Mouse (Mus musculus) megakaryocyte, embryonic 14.5 days (primary cell): ENCODE measurements around the gene Timm13. TPM values are rescaled to one million over a fixed set of nuclear protein-coding genes. Genes with fewer than 3 reads are reported as not detected.

Source experiments
- H3K27me3 ChIP-seq: replicated peaks from 2 replicates; pipeline ENCODE3; 2012; ENCODE audit warnings: inconsistent platforms
- H3K36me3 ChIP-seq: replicated peaks from 2 replicates; pipeline ENCODE3; 2012; ENCODE audit warnings: low read length, inconsistent platforms, mixed read lengths
- H3K4me1 ChIP-seq: 2 replicates; pipeline ENCODE4 v1.6.1; 2012; ENCODE audit warnings: inconsistent platforms
- H3K4me3 ChIP-seq: replicated peaks from 2 replicates; pipeline ENCODE3; 2012; ENCODE audit warnings: moderate library complexity, mild to moderate bottlenecking, inconsistent platforms
- H3K9me3 ChIP-seq: 2 replicates; pipeline ENCODE4 v1.6.1; 2012; ENCODE audit warnings: inconsistent platforms
- FLI1 ChIP-seq: IDR thresholded peaks from 2 replicates; pipeline ENCODE4 v1.6.1; 2012; ENCODE audit warnings: low read length, inconsistent platforms, mixed read lengths
- GATA1 ChIP-seq: IDR thresholded peaks from 3 replicates; pipeline ENCODE4 v1.6.1; 2012; ENCODE audit warnings: mixed read lengths, low read length, inconsistent platforms, borderline replicate concordance
- polyA plus RNA-seq: library from polyadenylated mRNA; stranded (reverse); fragments of >175 nt; gene quantifications from 2 replicates; pipeline ENCODE4 v1.2.3, GENCODE M21; 2012; ENCODE audit warnings: low replicate concordance; ENCODE audit not compliant: insufficient read depth

Timm13 gene
- polyA plus RNA-seq, 1 experiment, result 345 TPM

GRCm38 (mm10) chr10:80870993-80871392 is 29.8 kb downstream of the Timm13 start:
- peaks cover 33% of the 10 kb centered on the region for H3K27me3 ChIP-seq
- H3K4me3 ChIP-seq, result no peak overlapping the region
- H3K4me1 ChIP-seq, result peaks cover 18% of the 10 kb centered on the region
- no peak for TF ChIP-seq GATA1
- TF ChIP-seq FLI1, result no peak
- H3K9me3 ChIP-seq, result no peaks in the 10 kb centered on the region
- H3K36me3 ChIP-seq, result peaks cover 29% of the 10 kb centered on the region

GRCm38 (mm10) chr10:80864446-80864845 is 36.3 kb downstream of the Timm13 start:
- Histone ChIP-seq H3K27me3 (no peaks in the 10 kb centered on the region), H3K36me3 (peaks cover 89% of the 10 kb centered on the region), H3K4me3 (no peak overlapping the region), H3K9me3 (no peaks in the 10 kb centered on the region), H3K4me1 (peaks cover 12% of the 10 kb centered on the region)
- no peak for TF ChIP-seq GATA1
- TF ChIP-seq FLI1, result no peak

- peaks cover 31% of the 10 kb centered on the region for H3K4me1 ChIP-seq
- no peaks in the 10 kb centered on the region for H3K27me3 ChIP-seq
- no peaks in the 10 kb centered on the region for H3K9me3 ChIP-seq
- peaks cover 80% of the 10 kb centered on the region for H3K36me3 ChIP-seq
- TF ChIP-seq GATA1, result no peak
- TF ChIP-seq FLI1, result no peak
- H3K4me3 ChIP-seq, result no peak overlapping the region
These were observed 38.5 kb downstream of the Timm13 start for GRCm38 (mm10) chr10:80862305-80862704.

GRCm38 (mm10) chr10:80858350-80858935 is 42.3 kb downstream of the Timm13 start:
- no peak overlapping the region for H3K4me3 ChIP-seq
- peaks cover 44% of the 10 kb centered on the region for H3K36me3 ChIP-seq

GRCm38 (mm10) chr10:80857848-80858247 is 42.9 kb downstream of the Timm13 start:
- no peaks in the 10 kb centered on the region for H3K9me3 ChIP-seq
- peaks cover 44% of the 10 kb centered on the region for H3K36me3 ChIP-seq
- no peaks in the 10 kb centered on the region for H3K27me3 ChIP-seq
- H3K4me3 ChIP-seq, result no peak overlapping the region
- H3K4me1 ChIP-seq, result peaks cover 71% of the 10 kb centered on the region
- TF ChIP-seq GATA1, result no peak
- no peak for TF ChIP-seq FLI1

More at GRCm38 (mm10) chr10:80858350-80858935, 42.3 kb downstream of the Timm13 start:
- Histone ChIP-seq H3K4me1 (peaks cover 65% of the 10 kb centered on the region), H3K27me3 (no peaks in the 10 kb centered on the region), H3K9me3 (no peaks in the 10 kb centered on the region)
- TF ChIP-seq GATA1 (no peak), FLI1 (no peak)

GRCm38 (mm10) chr10:80857386-80857785 is 43.4 kb downstream of the Timm13 start:
- Histone ChIP-seq H3K27me3 (no peaks in the 10 kb centered on the region), H3K9me3 (no peaks in the 10 kb centered on the region), H3K4me1 (peaks cover 71% of the 10 kb centered on the region), H3K4me3 (no peak overlapping the region), H3K36me3 (peaks cover 42% of the 10 kb centered on the region)
- TF ChIP-seq GATA1 (no peak), FLI1 (no peak)

GRCm38 (mm10) chr10:80856908-80857307 is 43.9 kb downstream of the Timm13 start:
- TF ChIP-seq GATA1 (no peak), FLI1 (no peak)

GRCm38 (mm10) chr10:80856267-80856666 is 44.5 kb downstream of the Timm13 start:
- Histone ChIP-seq H3K4me3 (peak overlapping the region; percentile 100), H3K4me1 (peaks cover 75% of the 10 kb centered on the region), H3K36me3 (peaks cover 42% of the 10 kb centered on the region), H3K27me3 (no peaks in the 10 kb centered on the region), H3K9me3 (no peaks in the 10 kb centered on the region)
- TF ChIP-seq GATA1 (no peak), FLI1 (no peak)

More at GRCm38 (mm10) chr10:80856908-80857307, 43.9 kb downstream of the Timm13 start:
- peak overlapping the region; percentile 47 for H3K4me3 ChIP-seq
- no peaks in the 10 kb centered on the region for H3K27me3 ChIP-seq
- H3K4me1 ChIP-seq, result peaks cover 74% of the 10 kb centered on the region
- H3K9me3 ChIP-seq, result no peaks in the 10 kb centered on the region
- peaks cover 42% of the 10 kb centered on the region for H3K36me3 ChIP-seq

- H3K27me3 ChIP-seq, result no peaks in the 10 kb centered on the region
- peaks cover 69% of the 10 kb centered on the region for H3K4me1 ChIP-seq
- H3K36me3 ChIP-seq, result peaks cover 41% of the 10 kb centered on the region
- no peaks in the 10 kb centered on the region for H3K9me3 ChIP-seq
- TF ChIP-seq FLI1 (no peak), GATA1 (no peak)
- H3K4me3 ChIP-seq, result peak overlapping the region; percentile 100
These were observed 45.1 kb downstream of the Timm13 start for GRCm38 (mm10) chr10:80855749-80856073.

GRCm38 (mm10) chr10:80854913-80855748 is 45.6 kb downstream of the Timm13 start, which contains the start of the genes Lsm7 and Sppl2b:
TSS of gene Lsm7 (minus strand) at chr10:80855209.
TSS of gene Sppl2b (plus strand) at chr10:80855275.
- peaks cover 44% of the 10 kb centered on the region for H3K36me3 ChIP-seq
- TF ChIP-seq FLI1, result no peak
- TF ChIP-seq GATA1, result no peak

More at GRCm38 (mm10) chr10:80854913-80855748, 45.6 kb downstream of the Timm13 start, which contains the start of the genes Lsm7 and Sppl2b:
- Histone ChIP-seq H3K4me3 (peak within 1 kb of the TSS; percentile 100), H3K27me3 (no peaks in the 10 kb centered on the region), H3K9me3 (no peaks in the 10 kb centered on the region), H3K4me1 (peaks cover 68% of the 10 kb centered on the region)

Other genes with a start within 250 kb of the Timm13 start
- gene Btbd2, start 243.9 kb downstream of the Timm13 start, polyA plus RNA-seq, result 91.6 and 121 TPM in 2 replicates
- 472 and 996 TPM in 2 replicates for gene Mknk2, start 222.9 kb downstream of the Timm13 start, polyA plus RNA-seq
- 61.8 and 135 TPM in 2 replicates for gene Mob3a, start 199.0 kb downstream of the Timm13 start, polyA plus RNA-seq
- gene Izumo4, start 198.8 kb downstream of the Timm13 start, polyA plus RNA-seq, result 19.4 and 27.8 TPM in 2 replicates
- 10.9 and 24.8 TPM in 2 replicates for gene Ap3d1, start 158.7 kb downstream of the Timm13 start, polyA plus RNA-seq
- gene Dot1l, start 145.8 kb downstream of the Timm13 start, polyA plus RNA-seq, result 35.3 and 88.7 TPM in 2 replicates
- gene Sf3a2, start 102.8 kb downstream of the Timm13 start, polyA plus RNA-seq, result 413 and 1,110 TPM in 2 replicates
- gene Plekhj1, start 102.3 kb downstream of the Timm13 start, polyA plus RNA-seq, result 184 and 251 TPM in 2 replicates
- 1.1 and 5.5 TPM in 2 replicates for gene Amh, start 95.7 kb downstream of the Timm13 start, polyA plus RNA-seq
- gene Jsrp1, start 87.5 kb downstream of the Timm13 start, polyA plus RNA-seq, result not detected in 2 replicates
- gene Oaz1, start 74.3 kb downstream of the Timm13 start, polyA plus RNA-seq, result 2,272 and 5,289 TPM in 2 replicates
- 0.04 TPM in 1 of 2 replicates, not detected in the other for gene Lingo3, start 56.9 kb downstream of the Timm13 start, polyA plus RNA-seq
- gene Lsm7, start 45.8 kb downstream of the Timm13 start, polyA plus RNA-seq, result 6.8 and 219 TPM in 2 replicates
- 33.4 and 118 TPM in 2 replicates for gene Sppl2b, start 45.7 kb downstream of the Timm13 start, polyA plus RNA-seq
- gene Tmprss9, start 29.1 kb downstream of the Timm13 start, polyA plus RNA-seq, result 0.08 TPM in 1 of 2 replicates, not detected in the other
- gene Lmnb2, start 17.3 kb upstream of the Timm13 start, polyA plus RNA-seq, result 11.8 and 16.6 TPM in 2 replicates
- gene Gadd45b, start 29.1 kb upstream of the Timm13 start, polyA plus RNA-seq, result 29.3 and 96.0 TPM in 2 replicates
- gene Gng7, start 114.0 kb upstream of the Timm13 start, polyA plus RNA-seq, result 0.41 and 1.1 TPM in 2 replicates
- gene Diras1, start 124.7 kb upstream of the Timm13 start, polyA plus RNA-seq, result 0.06 TPM in 1 of 2 replicates, not detected in the other
- gene Slc39a3, start 136.5 kb upstream of the Timm13 start, polyA plus RNA-seq, result 1.9 and 7.5 TPM in 2 replicates
- 262 and 632 TPM in 2 replicates for gene Sgta, start 159.2 kb upstream of the Timm13 start, polyA plus RNA-seq
- 62.3 and 65.0 TPM in 2 replicates for gene Thop1, start 169.1 kb upstream of the Timm13 start, polyA plus RNA-seq
- gene Creb3l3, start 197.9 kb upstream of the Timm13 start, polyA plus RNA-seq, result not detected in 2 replicates
- gene Map2k2, start 204.9 kb upstream of the Timm13 start, polyA plus RNA-seq, result 407 and 1,114 TPM in 2 replicates
- gene Zbtb7a, start 234.3 kb upstream of the Timm13 start, polyA plus RNA-seq, result 100.0 and 136 TPM in 2 replicates